Mouse (Mus musculus): ENCODE data around the gene Olfr111. TPM values are rescaled to one million over a fixed set of nuclear protein-coding genes. Genes with fewer than 3 reads are reported as not detected.

Olfr111 gene
- polyA plus RNA-seq, 1 experiment: not detected

- H3K4me3 ChIP-seq (ENCODE audit: low read depth, low read length): no peak within 1 kb of the TSS
Observed at GRCm38 (mm10) chr17:37577563-37577962, 69.7 kb downstream of the Olfr111 start, which contains the start of gene Olfr113. TSS of gene Olfr113 (minus strand) at chr17:37577663.

More at GRCm38 (mm10) chr17:37577563-37577962, 69.7 kb downstream of the Olfr111 start, which contains the start of gene Olfr113:
- Histone ChIP-seq H3K27me3 (ENCODE audit: control insufficient read depth, insufficient read depth, low read length, poor library complexity, severe bottlenecking) (no peaks in the 10 kb centered on the region), H3K36me3 (ENCODE audit: control insufficient read depth, insufficient read depth, low read length, poor library complexity, severe bottlenecking) (no peaks in the 10 kb centered on the region), H3K9ac (ENCODE audit: low read depth, poor library complexity, severe bottlenecking) (no peak within 1 kb of the TSS), H3K9me3 (replicated peaks; ENCODE audit: control insufficient read depth, insufficient read depth, low read length, poor library complexity, severe bottlenecking) (peaks cover 8% of the 10 kb centered on the region), H3K4me1 (ENCODE audit: control insufficient read depth, insufficient read depth, low read length) (no peaks in the 10 kb centered on the region), H3K27ac (ENCODE audit: insufficient read depth, low read length) (no peak within 1 kb of the TSS)
- no peak for TF ChIP-seq EP300 (IDR thresholded peaks at IDR 0.05; ENCODE audit: insufficient read depth, low read depth, low read length)
- no peak for TF ChIP-seq CTCF (IDR thresholded peaks at IDR 0.05; ENCODE audit: low read depth, low read length)
- TF ChIP-seq POLR2A (IDR thresholded peaks at IDR 0.05; ENCODE audit: insufficient read depth, low read length): no peak

Other genes with a start within 250 kb of the Olfr111 start
- gene Olfr98, start 244.3 kb upstream of the Olfr111 start, polyA plus RNA-seq (2011; ENCODE audit: insufficient read depth, insufficient read length, low read depth, missing spikeins): not detected in 2 replicates
- gene H2-M3, start 237.8 kb upstream of the Olfr111 start, polyA plus RNA-seq (2011; ENCODE audit: insufficient read depth, insufficient read length, low read depth, missing spikeins): 3.3 and 3.4 TPM in 2 replicates
- not detected in 2 replicates for gene Olfr99, start 224.6 kb upstream of the Olfr111 start, polyA plus RNA-seq (2011; ENCODE audit: insufficient read depth, insufficient read length, low read depth, missing spikeins)
- gene Olfr101, start 203.7 kb upstream of the Olfr111 start, polyA plus RNA-seq (2011; ENCODE audit: insufficient read depth, insufficient read length, low read depth, missing spikeins): not detected in 2 replicates
- not detected in 2 replicates for gene Olfr102, start 191.0 kb upstream of the Olfr111 start, polyA plus RNA-seq (2011; ENCODE audit: insufficient read depth, insufficient read length, low read depth, missing spikeins)
- gene Olfr103, start 168.3 kb upstream of the Olfr111 start, polyA plus RNA-seq (2011; ENCODE audit: insufficient read depth, insufficient read length, low read depth, missing spikeins): not detected in 2 replicates
- not detected in 2 replicates for gene Olfr104-ps, start 148.4 kb upstream of the Olfr111 start, polyA plus RNA-seq (2011; ENCODE audit: insufficient read depth, insufficient read length, low read depth, missing spikeins)
- not detected in 2 replicates for gene Olfr105-ps, start 129.0 kb upstream of the Olfr111 start, polyA plus RNA-seq (2011; ENCODE audit: insufficient read depth, insufficient read length, low read depth, missing spikeins)
- not detected in 2 replicates for gene Olfr106-ps, start 117.6 kb upstream of the Olfr111 start, polyA plus RNA-seq (2011; ENCODE audit: insufficient read depth, insufficient read length, low read depth, missing spikeins)
- gene Olfr107, start 108.8 kb upstream of the Olfr111 start, polyA plus RNA-seq (2011; ENCODE audit: insufficient read depth, insufficient read length, low read depth, missing spikeins): not detected in 2 replicates
- not detected in 2 replicates for gene Olfr108, start 62.5 kb upstream of the Olfr111 start, polyA plus RNA-seq (2011; ENCODE audit: insufficient read depth, insufficient read length, low read depth, missing spikeins)
- not detected in 2 replicates for gene Olfr109, start 49.1 kb upstream of the Olfr111 start, polyA plus RNA-seq (2011; ENCODE audit: insufficient read depth, insufficient read length, low read depth, missing spikeins)
- 0.52 TPM in 1 of 2 replicates, not detected in the other for gene H2-M2, start 24.5 kb upstream of the Olfr111 start, polyA plus RNA-seq (2011; ENCODE audit: insufficient read depth, insufficient read length, low read depth, missing spikeins)
- gene Olfr110, start 15.6 kb upstream of the Olfr111 start, polyA plus RNA-seq (2011; ENCODE audit: insufficient read depth, insufficient read length, low read depth, missing spikeins): not detected in 2 replicates
- not detected in 2 replicates for gene Olfr112, start 61.4 kb downstream of the Olfr111 start, polyA plus RNA-seq (2011; ENCODE audit: insufficient read depth, insufficient read length, low read depth, missing spikeins)
- gene Olfr113, start 69.6 kb downstream of the Olfr111 start, polyA plus RNA-seq (2011; ENCODE audit: insufficient read depth, insufficient read length, low read depth, missing spikeins): not detected in 2 replicates
- not detected in 2 replicates for gene Olfr114, start 84.7 kb downstream of the Olfr111 start, polyA plus RNA-seq (2011; ENCODE audit: insufficient read depth, insufficient read length, low read depth, missing spikeins)
- not detected in 2 replicates for gene Olfr115, start 119.1 kb downstream of the Olfr111 start, polyA plus RNA-seq (2011; ENCODE audit: insufficient read depth, insufficient read length, low read depth, missing spikeins)
- gene Olfr116, start 119.2 kb downstream of the Olfr111 start, polyA plus RNA-seq (2011; ENCODE audit: insufficient read depth, insufficient read length, low read depth, missing spikeins): not detected in 2 replicates
- not detected in 2 replicates for gene Olfr117, start 155.8 kb downstream of the Olfr111 start, polyA plus RNA-seq (2011; ENCODE audit: insufficient read depth, insufficient read length, low read depth, missing spikeins)
- not detected in 2 replicates for gene Olfr118, start 159.0 kb downstream of the Olfr111 start, polyA plus RNA-seq (2011; ENCODE audit: insufficient read depth, insufficient read length, low read depth, missing spikeins)
- gene Olfr119, start 188.5 kb downstream of the Olfr111 start, polyA plus RNA-seq (2011; ENCODE audit: insufficient read depth, insufficient read length, low read depth, missing spikeins): not detected in 2 replicates
- gene Olfr120, start 213.8 kb downstream of the Olfr111 start, polyA plus RNA-seq (2011; ENCODE audit: insufficient read depth, insufficient read length, low read depth, missing spikeins): not detected in 2 replicates
- not detected in 2 replicates for gene Olfr121, start 240.8 kb downstream of the Olfr111 start, polyA plus RNA-seq (2011; ENCODE audit: insufficient read depth, insufficient read length, low read depth, missing spikeins)